Mouse (Mus musculus) liver, adult 2 months (tissue): ENCODE results near the gene Map2k5.

ENCODE experiments used
- CTCF ChIP-seq: fragments of 200-500 bp; IDR thresholded peaks from 2 replicates; pipeline ENCODE4 v1.5.1; 2011; ENCODE audit warnings: low read depth, low read length, control low read depth
- POLR2A ChIP-seq: fragments of 200-500 bp; IDR thresholded peaks from 2 replicates; pipeline ENCODE4 v1.6.1; 2011; ENCODE audit warnings: low read length, control low read depth; ENCODE audit not compliant: insufficient read depth; ENCODE audit errors: extremely low read depth

GRCm38 (mm10) chr9:63295551-63295958 lies 82.1 kb downstream of the Map2k5 start:
- no peak for TF ChIP-seq POLR2A
- no peak for TF ChIP-seq CTCF
